Mouse (Mus musculus) left cerebral cortex, postnatal 25 days (tissue): ENCODE measurements around the gene Atrnl1. TPM values are rescaled to one million over a fixed set of nuclear protein-coding genes. Genes with fewer than 3 reads are reported as not detected.

Source experiments
- DNase-seq, 2 experiments: peaks; one replicate each; pipeline ENCODE4 v3.0.0; 2022; ENCODE audit warnings: low spot score in 2 of 2, mixed read lengths in 1 of 2
- intact Hi-C: fragments of 180-260 bp; cut with DNase I; formaldehyde crosslinking; loops from one replicate; pipeline ENCODE4 v1.15.1; 2025
- total RNA-seq, 2 experiments: library from RNA; stranded (reverse); gene quantifications; 2 replicates each; pipeline ENCODE4 v1.2.3; 2021

Gene Atrnl1
- total RNA-seq, 2 experiments from 2014 or later, result 98.2 to 100 TPM

DNA sequence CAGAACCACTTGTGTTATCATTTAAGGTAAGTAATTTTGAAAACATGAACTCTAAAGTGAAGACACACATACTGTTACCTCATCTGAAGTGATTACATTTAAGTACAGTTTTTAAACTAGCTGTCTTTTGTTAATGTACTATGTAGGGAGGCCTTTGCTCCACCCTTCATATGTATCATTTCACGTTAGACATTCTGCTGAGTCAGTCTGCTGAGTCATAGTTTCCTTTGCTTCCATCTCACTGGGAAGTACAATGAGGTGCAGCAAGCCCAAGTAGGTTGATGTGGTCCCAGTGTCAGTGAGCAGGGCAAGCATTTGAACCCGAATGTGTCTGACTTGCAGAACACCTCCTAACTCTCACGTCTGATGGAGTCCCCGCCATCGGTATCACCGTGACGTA, 271.1 kb downstream of the Atrnl1 start:
- no peak for DNase-seq
- intact Hi-C loops, result no loop called here

DNA sequence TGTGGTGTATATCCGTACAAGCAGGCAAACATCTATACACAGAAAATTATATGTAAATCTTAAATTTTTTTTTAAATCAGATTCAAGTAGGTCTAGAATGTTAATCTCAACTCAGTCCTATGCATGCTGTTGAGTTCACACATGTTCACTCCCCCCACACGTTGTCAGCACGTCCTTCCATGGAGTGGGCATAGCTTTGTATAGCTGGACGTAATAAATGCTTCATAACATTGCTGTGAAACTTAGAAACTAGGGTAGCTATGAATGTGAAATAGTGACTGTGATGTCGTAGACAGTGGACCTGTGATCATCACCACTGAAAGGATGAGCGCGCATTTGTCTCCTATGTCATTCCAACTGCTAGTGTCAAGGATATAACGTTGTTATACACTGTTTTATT, 278.0 kb downstream of the Atrnl1 start:
- DNase-seq, result no peak
- intact Hi-C loops, result no loop called here

DNA sequence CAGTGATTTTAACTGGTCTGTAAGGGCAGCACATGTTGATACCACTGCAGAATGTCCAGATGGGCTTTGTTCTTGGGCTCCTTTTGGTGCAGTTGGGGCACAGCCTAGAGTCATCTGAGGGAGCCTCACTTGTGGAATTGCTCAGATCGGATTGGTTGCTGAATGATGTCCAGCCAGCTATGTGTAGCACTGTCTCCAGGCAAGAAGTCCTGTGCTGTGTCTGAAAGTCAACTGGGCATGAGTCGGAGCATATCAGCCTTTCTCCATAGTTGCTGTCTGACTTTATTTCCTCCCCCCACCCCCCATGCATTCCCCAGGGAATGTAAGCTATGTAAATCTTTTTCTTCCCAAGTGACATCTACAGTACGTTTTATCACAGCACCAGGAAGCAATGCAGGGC, 278.9 kb downstream of the Atrnl1 start:
- intact Hi-C loops, result no loop called here

DNA sequence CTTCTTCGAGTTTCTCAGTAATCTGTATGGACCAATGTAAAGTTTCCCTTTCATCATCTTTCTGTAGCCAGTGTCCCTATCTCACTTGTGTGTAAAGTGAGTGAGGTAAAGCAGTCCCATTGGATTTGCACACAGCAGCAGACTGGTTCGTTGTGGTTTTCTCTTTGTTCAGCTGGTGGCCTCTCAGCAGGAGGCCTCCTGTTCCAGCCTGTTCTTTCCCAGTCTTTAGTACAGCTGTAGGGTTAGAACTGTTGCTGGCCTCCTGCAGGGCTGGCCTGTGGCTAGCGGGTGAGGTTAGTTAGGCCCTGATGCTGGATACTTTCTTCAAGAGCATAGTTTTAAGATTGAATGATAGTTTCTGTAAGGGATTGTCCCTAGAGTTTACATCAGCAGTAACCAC, 280.1 kb downstream of the Atrnl1 start:
- intact Hi-C loops, result no loop called here
- no peak for DNase-seq

More for the DNA sequence above, 278.9 kb downstream of the Atrnl1 start:
- DNase-seq, result no peak

DNA sequence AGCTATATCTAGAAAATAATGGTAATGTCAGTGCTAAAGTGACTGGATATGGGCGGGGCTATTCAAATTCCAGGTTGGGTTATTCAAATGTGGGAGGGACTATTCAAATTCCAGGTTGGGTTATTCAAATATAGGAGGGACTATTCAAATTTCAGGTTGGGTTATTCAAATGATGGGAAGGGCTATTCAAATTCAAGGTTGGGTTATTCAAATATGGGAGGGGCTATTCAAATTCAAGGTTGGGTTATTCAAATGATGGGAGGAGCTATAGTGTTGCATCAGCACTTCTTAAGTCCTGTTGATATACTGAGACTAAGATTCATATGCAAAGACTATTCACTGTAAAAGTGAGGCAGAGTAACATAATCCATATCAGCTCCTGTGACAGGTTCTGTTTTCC, 283.4 kb downstream of the Atrnl1 start:
- DNase-seq, result no peak
- intact Hi-C loops, result no loop called here

DNA sequence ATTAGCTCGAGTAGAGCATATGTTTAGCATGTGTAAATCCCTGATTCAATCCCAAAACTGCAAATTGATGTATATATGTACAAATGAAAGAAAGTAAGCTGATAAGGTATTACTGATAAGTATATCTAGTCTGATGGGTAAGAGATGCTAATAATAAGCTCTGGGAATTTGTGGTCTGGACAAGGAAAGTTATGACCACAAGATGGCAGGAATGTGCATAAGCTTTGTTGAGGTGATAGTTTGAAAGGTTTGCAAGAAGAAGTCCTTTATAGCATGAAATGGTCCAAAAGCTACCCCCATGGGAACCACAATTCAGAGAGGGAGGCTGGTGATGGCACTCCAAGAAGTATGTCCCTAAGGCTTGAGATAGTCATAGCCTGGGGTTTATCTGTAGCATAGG, 289.2 kb downstream of the Atrnl1 start:
- DNase-seq, result peak in 1 of 2 experiments; percentile 35
- intact Hi-C loops, result loop anchor here (5.0 to 10.0 kb wide), 2 partner anchors 567 to 725 kb away; no protein-coding TSS in a partner anchor

DNA sequence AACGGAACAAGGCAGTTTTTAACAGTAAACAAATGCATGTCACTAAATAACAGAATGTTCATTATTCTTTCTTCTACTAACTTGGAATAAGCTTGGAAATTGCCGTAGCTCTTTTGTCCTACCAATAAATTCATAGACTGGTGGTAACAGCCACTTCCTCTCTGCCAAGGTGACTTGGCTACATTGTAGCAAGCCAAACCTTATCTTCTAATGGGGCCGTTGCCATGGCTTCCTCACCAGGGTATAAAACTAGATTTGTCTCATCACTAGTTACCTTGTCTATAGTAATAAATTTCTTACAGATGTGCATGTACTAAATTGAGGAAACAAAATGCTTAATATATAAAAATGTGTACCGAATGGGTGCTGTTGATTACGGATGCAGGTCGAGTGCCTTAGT, 298.6 kb downstream of the Atrnl1 start:
- intact Hi-C loops, result loop anchor here (10.0 kb wide), 1 partner anchor 715 kb away; no protein-coding TSS in a partner anchor
- no peak for DNase-seq

DNA sequence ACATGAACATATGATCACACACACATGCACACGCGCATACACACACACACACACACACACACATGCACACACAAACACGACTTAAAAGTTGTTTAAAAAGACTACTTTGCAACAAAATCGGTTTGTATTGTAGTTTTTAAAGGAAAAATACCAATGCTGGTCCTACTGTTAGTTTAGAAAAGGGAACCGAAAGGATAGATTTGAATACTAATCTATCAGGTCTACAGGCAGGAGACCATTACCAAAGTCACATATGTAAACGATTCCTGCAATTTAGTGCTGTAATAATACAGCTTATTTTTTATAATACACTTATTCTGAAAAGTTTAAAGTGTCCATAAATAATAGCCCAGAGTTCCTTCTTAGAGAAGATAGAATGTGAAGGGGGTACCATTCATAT, 299.8 kb downstream of the Atrnl1 start:
- DNase-seq, result no peak
- intact Hi-C loops, result loop anchor here (10.0 kb wide), 1 partner anchor 644 kb away; no protein-coding TSS in a partner anchor

DNA sequence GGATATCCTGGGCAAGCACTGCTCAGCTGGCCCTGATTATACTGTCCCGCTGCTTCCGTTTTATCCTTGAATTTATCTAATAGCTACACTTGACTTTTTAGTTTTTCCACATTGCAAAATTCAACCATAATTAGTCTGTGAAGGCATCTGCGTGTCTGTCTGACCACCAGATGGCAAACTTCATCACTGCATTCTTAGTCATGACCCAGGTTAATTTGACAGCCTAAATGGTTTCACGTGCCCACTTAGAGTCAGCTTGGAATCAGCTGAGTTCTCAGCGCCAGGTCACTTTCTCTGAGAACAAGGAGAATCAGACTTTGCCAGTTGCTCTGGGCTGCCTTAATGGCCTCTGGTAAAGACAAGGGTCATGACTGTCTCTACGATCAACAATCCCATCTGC, 305.5 kb downstream of the Atrnl1 start:
- DNase-seq, result no peak
- intact Hi-C loops, result loop anchor here (5.0 to 10.0 kb wide), 2 partner anchors 551 to 638 kb away; no protein-coding TSS in a partner anchor

DNA sequence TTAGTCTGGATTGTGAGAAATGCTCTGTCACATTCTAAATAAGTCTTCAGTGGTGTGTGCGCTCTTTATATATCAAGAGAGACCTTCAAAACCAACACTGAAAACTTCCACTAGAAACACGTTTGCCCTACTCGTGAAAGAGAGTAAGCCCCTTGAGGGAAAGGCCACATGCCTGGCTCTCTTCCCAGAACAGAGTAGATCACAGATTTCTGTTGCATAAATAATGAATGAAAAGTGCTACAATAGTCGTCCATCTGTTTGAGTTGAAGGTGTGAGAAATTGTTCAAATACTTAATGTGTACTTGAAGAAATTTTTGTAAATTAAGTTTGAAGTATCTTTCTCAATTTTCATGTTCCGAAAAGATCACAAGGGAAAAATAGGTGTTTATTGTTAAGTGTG, 312.2 kb downstream of the Atrnl1 start:
- no peak for DNase-seq
- intact Hi-C loops, result no loop called here

DNA sequence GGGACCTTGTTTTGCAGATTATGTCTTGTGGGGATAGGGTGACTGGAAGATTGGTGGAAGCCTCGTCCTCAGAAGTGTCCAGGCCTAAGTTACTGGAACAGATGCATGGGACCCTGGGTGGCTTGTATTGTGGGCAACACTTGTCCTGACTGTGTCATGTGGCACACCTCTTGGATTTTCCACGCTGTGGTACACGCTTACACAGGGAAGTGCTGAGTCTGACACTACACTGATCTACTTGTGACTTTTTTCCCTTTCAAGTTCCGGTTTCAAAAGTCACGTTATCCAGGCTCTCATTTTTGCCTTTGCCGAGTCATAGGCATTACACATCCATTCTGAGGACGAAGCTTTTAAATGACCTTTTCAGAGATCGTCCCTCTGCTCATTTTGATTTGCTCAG, 314.0 kb downstream of the Atrnl1 start:
- no peak for DNase-seq
- intact Hi-C loops, result no loop called here

DNA sequence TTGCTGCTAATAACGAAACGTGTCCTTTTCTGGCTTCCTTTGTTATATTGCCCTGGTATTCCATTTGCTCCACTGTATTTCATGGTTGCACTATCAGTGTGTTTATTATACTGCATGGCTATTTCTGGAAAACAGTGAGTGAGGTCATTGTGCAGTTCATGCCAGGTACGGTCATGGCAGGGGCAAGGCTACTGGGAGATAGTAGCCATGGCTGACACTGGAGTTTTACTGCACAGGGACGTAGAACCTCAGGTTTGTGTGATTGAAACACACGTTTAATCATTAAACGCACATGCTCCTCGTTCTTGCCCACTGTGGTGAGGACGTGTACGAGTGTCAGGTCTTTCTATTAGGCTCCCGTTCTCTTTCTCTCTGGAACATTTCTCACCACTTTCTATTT, 314.8 kb downstream of the Atrnl1 start:
- no peak for DNase-seq
- intact Hi-C loops, result no loop called here

DNA sequence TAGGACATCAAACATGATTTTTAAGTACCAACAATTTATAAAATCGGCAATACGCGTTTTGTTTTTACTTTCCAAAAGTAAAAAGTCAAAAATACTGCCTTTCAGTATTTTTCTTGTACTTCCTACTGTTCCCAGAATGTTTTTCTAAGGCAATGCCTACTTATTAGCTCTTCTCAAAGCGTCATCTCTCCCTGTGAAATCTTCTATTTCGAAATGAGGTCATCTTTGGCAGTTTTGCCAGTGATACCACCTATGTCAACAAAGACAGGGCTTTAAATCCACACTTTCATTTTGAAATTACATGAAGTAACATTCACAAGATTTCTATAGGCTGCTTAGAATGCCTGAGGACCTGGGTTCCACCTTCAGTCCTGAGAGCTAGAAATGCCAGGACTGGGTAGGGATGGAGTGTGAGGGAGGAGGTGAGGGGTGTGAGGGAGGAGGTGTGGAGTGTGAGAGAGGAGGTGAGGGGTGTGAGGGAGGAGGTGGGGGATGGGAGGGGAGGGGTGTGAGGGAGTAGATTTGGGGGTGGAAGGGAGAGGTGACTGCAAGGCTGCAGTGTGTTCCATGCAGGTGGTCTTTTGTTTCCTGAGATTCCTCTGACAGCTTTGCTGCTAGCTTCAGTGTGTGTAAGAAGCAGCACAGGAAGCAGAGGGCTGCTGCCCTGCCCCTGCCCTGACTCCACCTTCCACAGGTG, 315.5 kb downstream of the Atrnl1 start:
- no peak for DNase-seq
- intact Hi-C loops, result no loop called here

DNA sequence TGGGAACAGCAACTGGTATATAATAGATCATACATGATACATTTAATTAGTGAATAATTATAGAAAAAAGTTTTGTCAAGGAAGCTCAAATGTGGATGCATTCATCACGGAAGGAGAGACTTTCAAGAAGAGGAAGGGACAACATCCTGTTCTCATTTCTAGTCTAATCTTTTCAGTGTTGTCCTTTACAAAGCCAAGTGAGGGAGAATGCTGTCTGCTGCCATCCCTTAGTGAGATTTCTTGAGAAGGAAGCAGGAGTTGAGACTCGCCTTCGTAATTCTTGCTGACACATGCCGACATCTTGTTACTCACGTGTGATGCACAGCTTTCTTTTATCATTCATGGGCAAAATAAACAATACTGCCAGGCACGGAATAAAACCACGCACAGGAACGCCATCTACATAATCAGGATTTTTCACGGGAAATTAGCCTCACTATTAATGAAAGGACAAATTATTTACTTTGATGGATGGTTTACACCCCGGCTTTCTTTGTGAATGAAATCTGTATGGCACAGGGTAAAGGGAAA, 316.2 kb downstream of the Atrnl1 start:
- DNase-seq, result peak in 1 of 2 experiments; percentile 28
- intact Hi-C loops, result no loop called here

DNA sequence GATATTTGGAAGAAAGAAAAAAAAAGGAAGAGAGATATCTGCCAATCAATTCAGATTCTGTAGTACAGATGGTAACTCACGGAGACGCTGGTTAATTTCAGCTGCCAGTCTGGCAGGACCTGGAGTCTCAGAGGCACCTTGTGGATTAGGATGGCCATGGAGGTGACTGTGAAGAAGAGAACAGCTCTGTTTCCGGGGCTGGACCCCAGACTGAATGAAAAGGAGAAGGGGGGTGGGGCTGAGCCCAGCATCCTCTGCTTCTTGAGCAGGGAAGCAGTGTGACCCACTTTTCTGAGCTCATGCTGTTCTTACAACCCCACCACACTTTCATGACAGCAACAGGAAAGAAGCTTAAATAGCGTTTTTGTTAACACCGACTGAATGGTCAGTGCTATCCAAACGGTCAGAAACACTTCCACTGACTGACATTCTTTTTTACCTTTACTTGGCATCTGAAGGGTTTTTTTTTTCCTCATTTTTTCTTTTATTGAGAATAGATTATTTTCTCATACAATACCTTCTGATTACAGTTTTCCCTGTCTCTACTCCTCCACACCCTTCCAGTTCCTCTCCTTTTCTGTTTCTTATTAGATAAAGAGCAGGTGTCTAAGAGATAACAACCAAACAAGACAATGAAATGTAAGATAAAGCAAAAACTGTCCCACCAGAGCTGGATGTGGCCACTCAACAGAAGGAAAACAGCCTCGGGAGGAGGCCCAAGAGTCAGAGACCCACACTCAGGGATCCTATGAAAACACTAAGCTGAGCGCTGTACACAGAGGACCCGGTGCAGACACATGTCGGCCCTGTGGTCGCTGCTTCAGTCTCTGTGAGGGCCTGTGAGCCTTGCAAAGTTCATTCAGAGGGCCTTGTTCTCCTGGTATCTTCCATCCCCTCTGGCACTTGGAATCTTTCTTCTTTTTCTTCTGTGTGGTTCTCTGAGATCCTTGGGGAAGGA, 317.0 kb downstream of the Atrnl1 start:
- intact Hi-C loops, result no loop called here
- DNase-seq, result peak in 1 of 2 experiments; percentile 28

DNA sequence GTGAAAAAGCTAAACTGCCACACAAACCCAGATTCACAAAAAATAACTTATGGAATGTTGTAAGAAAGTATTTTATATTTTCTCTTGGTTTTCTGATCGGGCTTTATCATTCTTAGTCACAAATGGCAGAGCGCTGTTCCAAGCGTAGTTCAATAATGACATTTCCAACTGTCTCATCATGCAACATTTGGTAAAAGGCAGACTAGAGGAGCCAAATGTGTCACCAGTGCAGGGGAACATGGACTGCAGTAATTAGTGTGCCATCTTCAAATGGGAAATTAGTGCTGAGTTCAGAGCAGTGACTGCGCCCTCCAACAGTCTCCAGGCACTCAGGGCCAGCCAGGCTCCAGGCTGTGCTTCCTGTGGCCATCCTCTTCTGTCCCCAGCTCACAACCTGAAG, 320.8 kb downstream of the Atrnl1 start:
- DNase-seq, result no peak
- intact Hi-C loops, result no loop called here

DNA sequence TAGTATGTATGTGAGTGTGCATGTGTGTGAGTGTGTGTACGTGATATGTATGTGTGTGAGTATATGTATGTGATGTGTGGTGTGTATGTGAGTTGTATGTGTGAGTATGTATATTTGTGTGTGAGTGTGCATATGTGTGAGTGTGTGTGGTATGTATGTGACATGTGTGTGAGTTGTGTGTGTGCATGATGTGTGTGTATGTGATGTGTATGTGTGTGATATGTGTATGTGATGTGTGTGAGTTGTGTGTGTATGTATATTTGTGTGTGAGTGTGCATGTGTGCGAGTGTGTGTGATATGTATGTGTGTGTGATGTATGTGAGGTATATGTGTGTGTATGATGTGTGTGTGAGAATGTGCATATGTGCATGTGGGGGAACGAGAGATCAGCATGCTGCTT, 326.0 kb downstream of the Atrnl1 start:
- intact Hi-C loops, result no loop called here
- no peak for DNase-seq

DNA sequence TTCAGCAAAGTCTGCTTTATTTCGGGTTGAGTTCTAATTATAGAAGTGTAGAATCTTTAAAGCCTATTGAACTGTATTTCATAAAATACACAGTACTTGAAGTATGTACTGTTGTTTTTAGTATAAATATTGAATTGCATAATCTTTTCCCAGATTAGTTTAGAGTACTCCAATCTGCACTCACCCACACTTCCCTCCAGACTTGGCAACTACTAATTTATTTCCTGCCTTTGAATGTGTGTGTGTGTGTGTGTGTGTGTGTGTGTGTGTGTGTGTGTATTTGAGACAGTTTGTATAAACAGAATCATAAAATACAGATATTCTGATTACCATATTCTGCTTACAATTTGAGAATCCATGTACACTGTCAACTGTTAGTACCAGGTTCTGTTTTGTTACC, 328.3 kb downstream of the Atrnl1 start:
- intact Hi-C loops, result no loop called here

DNA sequence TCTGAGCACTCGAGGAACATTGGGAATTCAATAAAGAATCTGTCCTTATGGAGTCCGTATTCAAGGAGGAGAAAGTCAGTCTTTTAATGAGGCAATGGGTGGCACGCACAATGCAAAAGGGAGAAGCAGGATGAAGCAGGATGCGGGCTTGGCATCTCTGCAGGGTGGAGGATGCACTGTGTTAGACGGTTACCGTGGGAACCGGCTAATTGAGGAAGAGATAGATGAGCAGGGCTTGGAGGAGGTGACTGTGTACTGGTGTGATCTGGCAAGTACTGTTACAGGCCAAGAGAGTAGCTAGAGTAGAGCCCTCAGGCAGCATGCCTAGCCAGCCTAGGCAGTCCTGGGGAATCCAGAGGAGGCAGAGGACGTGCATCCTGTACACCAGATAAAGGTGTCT, 330.7 kb downstream of the Atrnl1 start:
- peak; percentile 65 to 82 for DNase-seq
- intact Hi-C loops, result no loop called here

More for the DNA sequence above, 328.3 kb downstream of the Atrnl1 start:
- DNase-seq, result no peak

DNA sequence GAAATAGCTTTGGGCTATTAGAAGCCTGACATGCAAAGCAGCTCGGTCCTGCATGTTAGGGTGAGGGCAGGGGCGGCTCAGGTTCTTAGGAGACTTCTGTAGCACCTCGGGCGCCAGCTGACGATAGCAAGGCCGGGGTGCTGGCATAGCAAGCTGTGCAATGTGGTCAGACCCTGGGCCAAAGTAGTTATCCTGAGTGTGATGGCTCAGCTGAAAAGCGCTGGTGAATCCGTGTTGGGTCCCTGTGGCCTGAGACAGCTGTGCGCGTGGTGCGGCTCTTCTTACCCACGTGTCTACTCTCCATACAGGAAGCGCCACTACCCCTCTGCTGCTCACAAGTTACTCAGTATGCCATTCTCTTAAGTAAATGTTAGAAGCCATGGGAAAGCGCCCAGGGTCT, 331.4 kb downstream of the Atrnl1 start:
- DNase-seq, result no peak
- intact Hi-C loops, result no loop called here
